Mouse (Mus musculus) G1E (cell line): ENCODE results near the gene Rasef. TPM values are rescaled to one million over a fixed set of nuclear protein-coding genes. Genes with fewer than 3 reads are reported as not detected.

Source experiments
- ATAC-seq: 2 replicates; pipeline ENCODE4 v1.8.0; 2016; ENCODE audit warnings: mild to moderate bottlenecking; ENCODE audit not compliant: insufficient number of reproducible peaks, poor library complexity, low FRiP score, severe bottlenecking; ENCODE audit errors: extremely low read depth
- DNase-seq: peaks from one replicate; pipeline ENCODE4 v3.0.0; 2012; ENCODE audit warnings: low spot score
- H3K27me3 ChIP-seq: 2 replicates; pipeline ENCODE4 v1.6.1; 2012; ENCODE audit warnings: mild to moderate bottlenecking, low read length, inconsistent platforms; ENCODE audit not compliant: insufficient read depth
- H3K36me3 ChIP-seq: replicated peaks from 2 replicates; pipeline ENCODE3; 2012; ENCODE audit warnings: mild to moderate bottlenecking, inconsistent platforms
- H3K4me1 ChIP-seq: 2 replicates; pipeline ENCODE4 v1.6.1; 2012; ENCODE audit warnings: low read depth, low read length, inconsistent platforms, mixed read lengths; ENCODE audit not compliant: insufficient read depth
- H3K4me3 ChIP-seq: 2 replicates; pipeline ENCODE4 v1.5.1; 2012; ENCODE audit warnings: low read depth, mild to moderate bottlenecking, inconsistent platforms, low read length, moderate library complexity, mixed read lengths
- H3K9me3 ChIP-seq: replicated peaks from 2 replicates; pipeline ENCODE4 v1.6.1; 2012; ENCODE audit warnings: inconsistent platforms
- CTCF ChIP-seq: IDR thresholded peaks from 2 replicates; pipeline ENCODE4 v1.5.1; 2012; ENCODE audit warnings: low read depth, low read length, inconsistent platforms, mixed read lengths
- GATA1 ChIP-seq: IDR thresholded peaks from 2 replicates; pipeline ENCODE4 v1.6.1; 2012; ENCODE audit warnings: borderline replicate concordance, low read length, inconsistent platforms, mixed read lengths
- GATA2 ChIP-seq: IDR thresholded peaks from 2 replicates; pipeline ENCODE4 v1.6.1; 2012; ENCODE audit warnings: low read depth, low read length, inconsistent platforms, borderline replicate concordance
- POLR2AphosphoS5 ChIP-seq: IDR thresholded peaks from 2 replicates; pipeline ENCODE4 v1.6.1; 2012; ENCODE audit warnings: low read depth, low read length, inconsistent platforms; ENCODE audit not compliant: insufficient replicate concordance
- TAL1 ChIP-seq: conservative IDR thresholded peaks from 2 replicates; pipeline ENCODE4 v1.6.1; 2012; ENCODE audit warnings: low read depth, low read length, inconsistent platforms, mixed read lengths
- polyA plus RNA-seq: library from polyadenylated mRNA; stranded (reverse); fragments of >175 nt; gene quantifications from 2 replicates; pipeline ENCODE4 v1.2.3, GENCODE M21; 2012
- total RNA-seq, 2 experiments: library from RNA; stranded (forward) in 1 of 2; stranded (reverse) in 1 of 2; fragments of 200-1000 nt in 1 of 2; fragments of >200 nt in 1 of 2; fragmentation: Nextera tagmentation in 1 of 2; gene quantifications; 2 replicates each; pipeline ENCODE4 v1.2.3; 2014 to 2017

Rasef gene
- total and polyA plus RNA-seq, 3 experiments = 0.05 TPM; not detected in 2

GRCm38 (mm10) chr4:73781061-73781460, 9.7 kb downstream of the Rasef start:
- Histone ChIP-seq H3K36me3 (no peaks in the 10 kb centered on the region), H3K4me3 (no peak overlapping the region), H3K9me3 (peaks cover 4% of the 10 kb centered on the region; the same call in 1 of the 2 replicates), H3K27me3 (no peaks in the 10 kb centered on the region), H3K4me1 (no peaks in the 10 kb centered on the region)
- TF ChIP-seq CTCF (no peak), GATA2 (no peak), POLR2AphosphoS5 (no peak), TAL1 (no peak), GATA1 (no peak)
- ATAC-seq = no peak
- DNase-seq = no peak

GRCm38 (mm10) chr4:73775266-73775665, 15.5 kb downstream of the Rasef start:
- no peaks in the 10 kb centered on the region for H3K36me3 ChIP-seq
- TF ChIP-seq GATA2 = no peak
- TF ChIP-seq GATA1 = no peak
- TF ChIP-seq TAL1 = no peak
- TF ChIP-seq CTCF = no peak
- TF ChIP-seq POLR2AphosphoS5 = no peak
- peaks cover 14% of the 10 kb centered on the region; the same call in 1 of the 2 replicates for H3K9me3 ChIP-seq
- DNase-seq (no peak), ATAC-seq (no peak)
- H3K27me3 ChIP-seq = no peaks in the 10 kb centered on the region
- no peaks in the 10 kb centered on the region for H3K4me1 ChIP-seq
- H3K4me3 ChIP-seq = no peak overlapping the region

GRCm38 (mm10) chr4:73773831-73774810, 16.7 kb downstream of the Rasef start:
- ATAC-seq (no peak), DNase-seq (no peak)
- H3K27me3 ChIP-seq = no peaks in the 10 kb centered on the region
- peaks cover 12% of the 10 kb centered on the region; the same call in 1 of the 2 replicates for H3K9me3 ChIP-seq
- no peaks in the 10 kb centered on the region for H3K4me1 ChIP-seq
- H3K4me3 ChIP-seq = no peak overlapping the region
- H3K36me3 ChIP-seq = no peaks in the 10 kb centered on the region
- TF ChIP-seq GATA1 = no peak
- no peak for TF ChIP-seq CTCF
- TF ChIP-seq GATA2 = no peak
- no peak for TF ChIP-seq POLR2AphosphoS5
- no peak for TF ChIP-seq TAL1

GRCm38 (mm10) chr4:73772028-73772427, 18.8 kb downstream of the Rasef start:
- peaks cover 12% of the 10 kb centered on the region; the same call in 1 of the 2 replicates for H3K9me3 ChIP-seq
- ATAC-seq (no peak), DNase-seq (no peak)
- H3K27me3 ChIP-seq = no peaks in the 10 kb centered on the region
- no peak overlapping the region for H3K4me3 ChIP-seq
- no peak for TF ChIP-seq TAL1
- TF ChIP-seq POLR2AphosphoS5 = no peak
- TF ChIP-seq GATA2 = no peak
- no peak for TF ChIP-seq GATA1
- H3K36me3 ChIP-seq = no peaks in the 10 kb centered on the region
- H3K4me1 ChIP-seq = no peaks in the 10 kb centered on the region

- no peak overlapping the region for H3K4me3 ChIP-seq
- no peak for DNase-seq
- no peak for ATAC-seq
Measured at GRCm38 (mm10) chr4:73770592-73770991, 20.2 kb downstream of the Rasef start.

GRCm38 (mm10) chr4:73768156-73768555, 22.6 kb downstream of the Rasef start:
- H3K27me3 ChIP-seq = no peaks in the 10 kb centered on the region
- H3K4me1 ChIP-seq = no peaks in the 10 kb centered on the region
- no peaks in the 10 kb centered on the region for H3K36me3 ChIP-seq
- DNase-seq (no peak), ATAC-seq (no peak)
- no peak overlapping the region for H3K4me3 ChIP-seq
- H3K9me3 ChIP-seq = peaks cover 9% of the 10 kb centered on the region; the same call in 1 of the 2 replicates
- TF ChIP-seq GATA2 (no peak), CTCF (no peak), TAL1 (no peak), GATA1 (no peak), POLR2AphosphoS5 (no peak)

More at GRCm38 (mm10) chr4:73770592-73770991, 20.2 kb downstream of the Rasef start:
- TF ChIP-seq POLR2AphosphoS5 = no peak
- TF ChIP-seq CTCF = no peak
- no peak for TF ChIP-seq GATA2
- no peak for TF ChIP-seq TAL1
- TF ChIP-seq GATA1 = no peak
- Histone ChIP-seq H3K36me3 (no peaks in the 10 kb centered on the region), H3K4me1 (no peaks in the 10 kb centered on the region), H3K9me3 (peaks cover 12% of the 10 kb centered on the region; the same call in 1 of the 2 replicates), H3K27me3 (no peaks in the 10 kb centered on the region)
